Mouse (Mus musculus) olfactory bulb, adult 2 months (tissue): ENCODE measurements around the gene Rhob.

Experiments
- CTCF ChIP-seq: fragments of 200-500 bp; IDR thresholded peaks from 2 replicates; pipeline ENCODE4 v1.5.1; 2012; ENCODE audit warnings: low read depth, mild to moderate bottlenecking, low read length, moderate library complexity; ENCODE audit not compliant: insufficient read depth
- POLR2A ChIP-seq: fragments of 200-500 bp; IDR thresholded peaks from 2 replicates; pipeline ENCODE4 v1.6.1; 2012; ENCODE audit warnings: mild to moderate bottlenecking, low read depth, low read length, moderate library complexity; ENCODE audit not compliant: insufficient read depth

DNA sequence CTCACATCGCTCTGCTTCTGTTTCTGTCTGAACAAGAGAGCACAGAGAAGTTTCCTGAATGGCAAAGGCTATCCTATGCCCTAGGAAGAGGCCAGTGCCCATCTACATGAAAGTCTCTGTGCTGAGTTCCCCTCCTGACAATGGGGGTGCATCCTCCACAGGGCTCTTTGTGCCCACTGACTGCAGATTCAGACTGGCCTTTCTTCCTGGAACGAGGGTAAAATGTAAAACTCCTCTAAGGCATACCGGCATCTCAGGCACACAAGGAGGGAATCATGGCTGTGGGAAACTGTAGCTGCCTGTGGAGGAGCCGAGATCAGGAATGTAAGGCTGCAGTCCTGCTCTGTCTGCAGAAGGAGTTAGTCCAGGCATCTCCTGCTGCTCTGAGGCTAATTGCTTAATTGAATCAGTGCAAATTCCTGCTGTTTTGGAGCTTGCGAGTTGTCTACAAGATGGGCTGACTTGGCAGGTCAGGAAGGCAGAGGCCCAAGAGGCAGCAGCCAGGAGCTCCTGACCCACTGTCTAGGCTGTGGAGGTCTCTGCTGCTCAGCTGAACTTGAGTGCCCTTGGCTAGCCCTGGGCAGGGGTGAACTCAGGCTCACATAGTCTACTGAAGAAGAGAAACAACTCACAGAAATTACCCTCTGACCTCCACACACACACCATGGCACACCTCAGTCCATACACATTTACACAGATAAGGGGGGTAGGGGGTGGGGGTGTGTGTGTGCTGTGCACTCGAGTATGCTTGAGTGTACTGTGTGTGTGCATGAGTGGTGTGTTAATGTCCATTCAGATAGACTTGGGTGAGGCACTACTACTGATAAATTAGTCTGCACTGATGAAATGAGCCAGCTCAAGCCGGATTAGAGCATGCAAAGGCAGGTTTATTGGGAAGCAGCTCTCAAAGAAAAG, 48.0 kb downstream of the Rhob start:
- TF ChIP-seq CTCF (no peak), POLR2A (no peak)
